Mouse (Mus musculus) liver, postnatal 0 days (tissue): ENCODE data around the gene Cyb5b.

ENCODE experiments used
- CTCF ChIP-seq: sonication (generic); IDR thresholded peaks from 2 replicates; pipeline ENCODE4 v1.5.1; 2016; ENCODE audit warnings: antibody characterized with exemption, low read depth
- EP300 ChIP-seq: IDR thresholded peaks from 2 replicates; pipeline ENCODE4 v1.6.1; 2016; ENCODE audit warnings: antibody characterized with exemption, low read depth, mild to moderate bottlenecking

- no peak for TF ChIP-seq CTCF
- TF ChIP-seq EP300 = no peak
Measured at GRCm38 (mm10) chr8:107111340-107112105, 38.9 kb upstream of the Cyb5b start.
